Mouse (Mus musculus): ENCODE results near the gene Ttc34.

DNA sequence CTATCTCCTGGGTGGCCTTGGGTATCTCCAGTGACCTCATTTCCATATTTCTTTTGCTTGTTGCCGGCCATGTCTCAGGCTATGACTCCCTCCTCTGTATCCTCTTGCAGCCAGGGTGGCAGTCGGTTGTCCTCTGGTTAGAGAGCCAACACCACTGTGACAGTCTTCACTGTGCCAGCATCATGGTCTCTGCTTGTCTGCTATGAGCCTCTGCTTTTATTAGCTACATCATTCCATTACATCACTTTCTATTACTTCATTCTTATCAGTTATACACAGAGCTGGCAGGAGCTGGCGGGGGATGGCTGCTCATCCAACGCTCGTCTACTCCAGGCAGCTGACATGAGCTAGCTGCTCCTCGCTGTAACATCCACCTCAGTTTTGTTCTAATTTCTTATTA lies 43.5 kb downstream of the Ttc34 start:
- TF ChIP-seq CTCF (IDR thresholded peaks at IDR 0.05; ENCODE audit: borderline replicate concordance, extremely low read depth, insufficient read depth, insufficient read length) (no peak), POLR2A (IDR thresholded peaks at IDR 0.05; ENCODE audit: borderline replicate concordance, extremely low read depth, insufficient read depth, insufficient read length, poor library complexity, severe bottlenecking) (no peak)

All from brain, embryonic 14.5 days (tissue).